Mouse (Mus musculus) heart, adult 2 months (tissue): ENCODE data around the gene Zfp593. TPM values are rescaled to one million over a fixed set of nuclear protein-coding genes. Genes with fewer than 3 reads are reported as not detected.

ENCODE experiments used
- DNase-seq, 2 experiments: peaks; one replicate each; pipeline ENCODE4 v3.0.0; 2021
- H3K27ac ChIP-seq: fragments of 200-600 bp; 2 replicates; pipeline ENCODE4 v1.8.1; 2022
- H3K27me3 ChIP-seq: fragments of 200-500 bp; 2 replicates; pipeline ENCODE4 v1.6.1; 2012; ENCODE audit warnings: mild to moderate bottlenecking, low read length, inconsistent platforms, mixed read lengths; ENCODE audit not compliant: control insufficient read depth, insufficient read depth
- H3K36me3 ChIP-seq: fragments of 200-500 bp; 2 replicates; pipeline ENCODE4 v1.6.1; 2012; ENCODE audit warnings: low read length, inconsistent platforms; ENCODE audit not compliant: control insufficient read depth, insufficient read depth
- H3K4me1 ChIP-seq: fragments of 200-500 bp; 2 replicates; pipeline ENCODE4 v1.6.1; 2011; ENCODE audit warnings: low read length; ENCODE audit not compliant: control insufficient read depth, insufficient read depth
- H3K4me3 ChIP-seq: fragments of 200-600 bp; 2 replicates; pipeline ENCODE4 v1.8.1; 2022
- H3K79me2 ChIP-seq: fragments of 200-500 bp; replicated peaks from 2 replicates; pipeline ENCODE4 v1.6.1; 2012; ENCODE audit warnings: mild to moderate bottlenecking, inconsistent platforms, low read length, moderate library complexity, mixed read lengths; ENCODE audit not compliant: control insufficient read depth, insufficient read depth
- H3K9ac ChIP-seq: fragments of 200-500 bp; 2 replicates; pipeline ENCODE4 v1.6.1; 2012; ENCODE audit warnings: low read depth, mild to moderate bottlenecking, control low read depth, inconsistent platforms, low read length, mixed read lengths
- CTCF ChIP-seq: fragments of 200-600 bp; IDR thresholded peaks from 2 replicates; pipeline ENCODE4 v1.8.1; 2022; ENCODE audit warnings: antibody characterized with exemption, mild to moderate bottlenecking, moderate library complexity
- EP300 ChIP-seq: fragments of 200-500 bp; IDR thresholded peaks from 2 replicates; pipeline ENCODE4 v1.6.1; 2011; ENCODE audit warnings: low read depth, low read length, control low read depth; ENCODE audit not compliant: insufficient read depth
- POLR2A ChIP-seq: fragments of 200-500 bp; IDR thresholded peaks from 2 replicates; pipeline ENCODE4 v1.6.1; 2011; ENCODE audit warnings: mild to moderate bottlenecking, low read depth, low read length, control low read depth; ENCODE audit not compliant: insufficient read depth
- WGBS: fragments of 180-500 bp; shearing (Covaris S2); methylation state at CpG from one replicate; pipeline ENCODE4 v1.1.7; 2018; 5-methylcytosine and 5-hydroxymethylcytosine counted together
- intact Hi-C: fragments of 180-260 bp; cut with DNase I; formaldehyde crosslinking; loops from one replicate; pipeline ENCODE4 v1.15.1; 2025
- polyA plus RNA-seq: library from polyadenylated mRNA; depleted of rRNA; stranded (reverse); fragments of >200 nt; gene quantifications from 2 replicates; pipeline ENCODE4 v1.2.3, GENCODE M21; 2012
- total RNA-seq, 2 experiments: library from RNA; stranded (reverse); gene quantifications; 2 replicates each; pipeline ENCODE4 v1.2.3; 2021

Gene Zfp593
- total and polyA plus RNA-seq, 3 experiments: 2.8 to 4.3 (median 3.3) TPM

- H3K27me3 ChIP-seq: no peaks in the 10 kb centered on the region
- H3K27ac ChIP-seq: peak overlapping the region; percentile 92; the same call in 1 of the 2 replicates
- no peak overlapping the region for H3K9ac ChIP-seq
- intact Hi-C loops: loop anchor here (1.0 kb wide), 1 partner anchor 37 kb away; the partner anchor contains the start of gene Pdik1l
- TF ChIP-seq POLR2A: no peak
- no peak for TF ChIP-seq EP300
- no peak for TF ChIP-seq CTCF
- H3K79me2 ChIP-seq: no peaks in the 10 kb centered on the region
- H3K4me3 ChIP-seq: peak overlapping the region; percentile 56
- H3K4me1 ChIP-seq: no peaks in the 10 kb centered on the region; the same call in 1 of the 2 replicates
- no peak for DNase-seq
- 28% methylated on average over 27 of the region's 27 CpGs for WGBS
- H3K36me3 ChIP-seq: no peaks in the 10 kb centered on the region
These were observed 4.9 kb upstream of the Zfp593 start for GRCm38 (mm10) chr4:134250116-134250929.

- H3K79me2 ChIP-seq: no peaks in the 10 kb centered on the region
- peak overlapping the region; percentile 56 for H3K4me3 ChIP-seq
- peak; percentile 81 to 89 for DNase-seq
- peak overlapping the region; percentile 56 for H3K9ac ChIP-seq
- WGBS: 3% methylated on average over 30 of the region's 30 CpGs
- H3K27me3 ChIP-seq: no peaks in the 10 kb centered on the region
- peaks cover 3% of the 10 kb centered on the region for H3K4me1 ChIP-seq
- TF ChIP-seq POLR2A (no peak), CTCF (peak; percentile 97)
- intact Hi-C loops: loop anchor here (1.0 to 5.0 kb wide), 4 partner anchors 19 to 218 kb away; partner anchors contain the start of genes Pdik1l and Stmn1
- H3K36me3 ChIP-seq: no peaks in the 10 kb centered on the region
- no peak overlapping the region; the same call in 1 of the 2 replicates for H3K27ac ChIP-seq
These were observed 4.3 kb upstream of the Zfp593 start for GRCm38 (mm10) chr4:134249651-134250050.

DNA sequence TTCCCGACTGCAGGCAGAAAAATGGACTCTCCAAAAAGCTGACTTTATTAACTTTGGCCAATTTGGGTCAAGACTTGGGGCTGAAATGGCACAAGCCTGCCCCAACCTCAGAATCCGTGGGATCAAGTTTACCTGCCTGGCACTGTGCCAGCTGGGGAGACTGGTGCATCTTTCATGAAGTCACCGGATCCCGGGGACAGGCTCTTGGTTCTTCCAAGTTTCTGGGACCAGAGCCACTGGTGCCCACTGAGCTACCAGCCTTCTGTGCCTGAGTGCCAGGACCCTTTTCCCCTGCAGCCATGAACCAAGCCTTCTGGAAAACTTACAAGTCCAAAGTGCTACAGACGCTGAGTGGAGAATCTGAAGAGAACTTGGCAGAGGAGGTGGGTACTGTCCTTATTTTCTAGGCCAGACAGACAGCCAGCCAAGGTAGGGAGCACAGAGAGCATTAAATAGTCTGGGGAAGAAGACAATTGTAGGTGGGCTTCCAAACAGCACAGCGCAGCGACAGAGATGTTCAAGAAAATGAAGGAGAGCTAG lies 1.4 kb upstream of the Zfp593 start, which contains the start of gene Gm30191:
TSS of gene Gm30191 (plus strand) at position 217 of the 540 bp plus-strand sequence.
- intact Hi-C loops: loop anchor here (5.0 kb wide), 1 partner anchor 221 kb away; the partner anchor contains the start of gene Stmn1
- Histone ChIP-seq H3K4me1 (peaks cover 4% of the 10 kb centered on the region), H3K27me3 (no peaks in the 10 kb centered on the region), H3K9ac (no peak within 1 kb of the TSS), H3K79me2 (no peaks in the 10 kb centered on the region), H3K36me3 (no peaks in the 10 kb centered on the region), H3K4me3 (no peak within 1 kb of the TSS), H3K27ac (no peak within 1 kb of the TSS)
- DNase-seq: no peak
- WGBS: 74% methylated on average over 7 of the region's 7 CpGs
- TF ChIP-seq CTCF: no peak
- no peak for TF ChIP-seq POLR2A
- no peak for TF ChIP-seq EP300

DNA sequence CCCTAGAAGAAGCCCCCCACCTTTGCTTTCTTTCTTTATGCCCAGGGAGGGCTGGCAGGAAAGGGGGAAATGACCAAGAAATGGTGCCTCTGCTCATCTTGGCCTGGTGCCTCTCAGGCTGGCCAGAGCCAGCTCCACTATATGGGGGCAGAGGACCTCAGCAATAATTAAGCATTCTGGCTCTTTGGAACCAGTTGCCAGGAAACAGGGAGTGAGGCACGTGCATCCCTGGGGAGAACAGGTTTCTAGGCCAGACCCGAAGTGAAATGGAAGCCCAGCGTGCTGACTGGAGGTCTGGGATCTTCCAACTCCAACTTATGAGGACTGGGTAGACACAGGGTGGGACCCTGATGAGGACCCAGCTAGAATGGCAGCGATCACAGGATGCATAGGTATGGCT lies 864 bp upstream of the Zfp593 start:
- 32% methylated on average over 4 of the region's 4 CpGs for WGBS
- TF ChIP-seq EP300: no peak
- TF ChIP-seq CTCF: no peak
- no peak for TF ChIP-seq POLR2A
- Histone ChIP-seq H3K9ac (no peak overlapping the region), H3K4me3 (no peak overlapping the region), H3K4me1 (peaks cover 4% of the 10 kb centered on the region), H3K27me3 (no peaks in the 10 kb centered on the region), H3K79me2 (no peaks in the 10 kb centered on the region), H3K27ac (no peak overlapping the region), H3K36me3 (no peaks in the 10 kb centered on the region)
- intact Hi-C loops: loop anchor here (5.0 kb wide), 1 partner anchor 221 kb away; the partner anchor contains the start of gene Stmn1
- no peak for DNase-seq

- Histone ChIP-seq H3K27ac (no peak within 1 kb of the TSS), H3K9ac (no peak within 1 kb of the TSS), H3K4me3 (no peak within 1 kb of the TSS), H3K27me3 (no peaks in the 10 kb centered on the region), H3K4me1 (peaks cover 4% of the 10 kb centered on the region), H3K79me2 (no peaks in the 10 kb centered on the region), H3K36me3 (no peaks in the 10 kb centered on the region)
- TF ChIP-seq CTCF (no peak), EP300 (no peak), POLR2A (no peak)
- intact Hi-C loops: loop anchor here (2.0 kb wide), 1 partner anchor 57 kb away; the partner anchor contains the start of gene Cep85
- 95% methylated on average over 17 of the region's 17 CpGs for WGBS
- no peak for DNase-seq
These were observed 1.7 kb downstream of the Zfp593 start, which contains the start of gene E130218I03Rik for GRCm38 (mm10) chr4:134243516-134244250. Gene E130218I03Rik (plus strand): TSS chr4:134243662.
